Mouse (Mus musculus) ES-Bruce4 (cell line): ENCODE results near the gene AL607142.1.

Experiments
- CTCF ChIP-seq: IDR thresholded peaks from one replicate; pipeline ENCODE4 v1.8.1; 2011; ENCODE audit warnings: low read depth, low read length
- EP300 ChIP-seq: IDR thresholded peaks from 2 replicates; pipeline ENCODE4 v1.6.1; 2011; ENCODE audit warnings: low read depth, low read length; ENCODE audit not compliant: insufficient read depth
- POLR2A ChIP-seq: IDR thresholded peaks from one replicate; pipeline ENCODE4 v1.8.1; 2011; ENCODE audit warnings: low read length; ENCODE audit not compliant: insufficient read depth

- TF ChIP-seq CTCF = no peak
- no peak for TF ChIP-seq POLR2A
- TF ChIP-seq EP300 = no peak
These were observed 66.1 kb downstream of the AL607142.1 start for GRCm38 (mm10) chr4:120130926-120131325.
